ENCODE assay signal across 8 mouse cellular contexts in the genomic region with DNA sequence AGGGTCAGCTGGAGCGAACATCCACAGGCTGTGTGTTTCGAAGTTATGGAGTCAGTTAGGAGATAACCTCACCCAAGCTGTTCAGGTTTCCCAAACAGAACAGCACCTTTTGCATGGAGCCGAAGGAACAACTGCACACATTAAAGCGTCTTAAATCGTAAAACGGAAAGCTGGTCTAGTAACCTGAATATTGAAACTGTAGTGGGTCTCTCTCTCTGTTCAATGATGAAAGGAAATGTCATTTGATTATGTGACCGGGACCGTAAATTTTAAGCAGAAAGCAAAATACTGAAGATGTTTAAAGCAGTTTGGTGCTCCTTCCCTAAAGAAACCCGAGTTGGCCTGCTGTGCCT. TPM values are rescaled to one million over a fixed set of nuclear protein-coding genes. Genes with fewer than 3 reads are reported as not detected.
DNase-seq lines count a peak whose midpoint lies in the region; ATAC-seq and TF ChIP-seq lines count a peak whose summit lies in the region.

No protein-coding gene starts in this region.

- ATAC-seq in lung, embryonic 14.5 days (ENCODE audit: insufficient read depth): no peak
- no peak for ATAC-seq in embryonic facial prominence, embryonic 13.5 days (ENCODE audit: insufficient number of reproducible peaks, insufficient read depth, low FRiP score, low TSS enrichment, low read depth)
- ATAC-seq in intestine, postnatal 0 days: no peak

- H3K4me1 ChIP-seq in lung, embryonic 14.5 days (ENCODE audit: insufficient read depth): no peaks in the 10 kb centered on the region; the same call in 1 of the 2 replicates
- peaks cover 17% of the 10 kb centered on the region for H3K4me1 ChIP-seq in embryonic facial prominence, embryonic 13.5 days
- peaks cover 2% of the 10 kb centered on the region; the same call in 1 of the 2 replicates for H3K4me1 ChIP-seq in intestine, postnatal 0 days (replicated peaks; ENCODE audit: control insufficient read depth, insufficient read depth, low read length)
- peaks cover 4% of the 10 kb centered on the region for H3K4me1 ChIP-seq in olfactory bulb, adult 2 months (ENCODE audit: control insufficient read depth, insufficient read depth, low read length)

- peak overlapping the region; percentile 98 for H3K4me3 ChIP-seq in lung, embryonic 14.5 days (ENCODE audit: low read depth, low read length)
- peak overlapping the region; percentile 99 for H3K4me3 ChIP-seq in embryonic facial prominence, embryonic 13.5 days
- peak overlapping the region; percentile 100 for H3K4me3 ChIP-seq in intestine, postnatal 0 days (ENCODE audit: low read depth, low read length)
- peak overlapping the region; percentile 79 for H3K4me3 ChIP-seq in olfactory bulb, adult 2 months (ENCODE audit: insufficient read depth, low read depth, low read length)

- H3K27me3 ChIP-seq in lung, embryonic 14.5 days (ENCODE audit: insufficient read depth, low read length): no peaks in the 10 kb centered on the region
- no peaks in the 10 kb centered on the region for H3K27me3 ChIP-seq in embryonic facial prominence, embryonic 13.5 days
- no peaks in the 10 kb centered on the region for H3K27me3 ChIP-seq in intestine, postnatal 0 days (replicated peaks; ENCODE audit: control insufficient read depth, insufficient read depth, low read length)

- peak overlapping the region; percentile 98 for H3K9ac ChIP-seq in lung, embryonic 14.5 days
- peak overlapping the region; percentile 99 for H3K9ac ChIP-seq in embryonic facial prominence, embryonic 13.5 days
- H3K9ac ChIP-seq in intestine, postnatal 0 days (ENCODE audit: low read depth, low read length): peak overlapping the region; percentile 98

- H3K27ac ChIP-seq in lung, embryonic 14.5 days (ENCODE audit: low read depth): no peak overlapping the region
- H3K27ac ChIP-seq in embryonic facial prominence, embryonic 13.5 days: peak overlapping the region; percentile 98; the same call in 1 of the 2 replicates
- 0 out of 2 replicates have a peak overlapping the region, but pooled peaks have one; percentile 97 for H3K27ac ChIP-seq in intestine, postnatal 0 days (ENCODE audit: low read depth, low read length)
- H3K27ac ChIP-seq in olfactory bulb, adult 2 months (ENCODE audit: insufficient read depth, low read depth, low read length): no peak overlapping the region

- DNase-seq in lung, embryonic 14.5 days: peak; percentile 24
- DNase-seq in lung, postnatal 36 days: no peak
- no peak for DNase-seq in cerebellum, postnatal 4 days (ENCODE audit: low spot score in 2 of 2)
- DNase-seq in frontal cortex, adult 2 months (ENCODE audit: extremely low spot score in 1 of 2, low spot score in 1 of 2): no peak
- DNase-seq in cerebellum, adult 18-20 months: no peak

- TF ChIP-seq POLR2A in olfactory bulb, adult 2 months (IDR thresholded peaks at IDR 0.05; ENCODE audit: insufficient read depth, low read depth, low read length): no peak

- no peak for TF ChIP-seq CTCF in lung, embryonic 14.5 days (IDR thresholded peaks at IDR 0.05; ENCODE audit: low read depth)
- no peak for TF ChIP-seq CTCF in intestine, postnatal 0 days (IDR thresholded peaks at IDR 0.05; ENCODE audit: low read depth)
- no peak for TF ChIP-seq CTCF in olfactory bulb, adult 2 months (IDR thresholded peaks at IDR 0.05; ENCODE audit: insufficient read depth, low read depth, low read length)

- 12% methylated on average over 9 of the region's 9 CpGs for WGBS in lung, embryonic 14.5 days
- 11% methylated on average over 9 of the region's 9 CpGs for WGBS in embryonic facial prominence, embryonic 13.5 days
- 8% methylated on average over 9 of the region's 9 CpGs for WGBS in intestine, postnatal 0 days
- WGBS in olfactory bulb, adult 2 months: 1% methylated on average over 9 of the region's 9 CpGs

- H3K9me3 ChIP-seq in lung, embryonic 14.5 days (ENCODE audit: low read depth, low read length): no peaks in the 10 kb centered on the region
- no peaks in the 10 kb centered on the region for H3K9me3 ChIP-seq in embryonic facial prominence, embryonic 13.5 days
- no peaks in the 10 kb centered on the region for H3K9me3 ChIP-seq in intestine, postnatal 0 days (ENCODE audit: control insufficient read depth)

- H3K4me2 ChIP-seq in lung, embryonic 14.5 days: peak overlapping the region; percentile 70
- peak overlapping the region; percentile 77 for H3K4me2 ChIP-seq in embryonic facial prominence, embryonic 13.5 days
- peak overlapping the region; percentile 80 for H3K4me2 ChIP-seq in intestine, postnatal 0 days (replicated peaks; ENCODE audit: low read depth)

- H3K36me3 ChIP-seq in lung, embryonic 14.5 days (ENCODE audit: insufficient read depth): peaks cover 14% of the 10 kb centered on the region; the same call in 1 of the 2 replicates
- peaks cover 11% of the 10 kb centered on the region; the same call in 1 of the 2 replicates for H3K36me3 ChIP-seq in embryonic facial prominence, embryonic 13.5 days
- H3K36me3 ChIP-seq in intestine, postnatal 0 days (ENCODE audit: control insufficient read depth, insufficient read depth): peaks cover 5% of the 10 kb centered on the region

RNA-seq across cellular contexts. Expression of gene Ggps1, which starts 1.7 kb away (rescaled TPM):
- 50.3 and 50.7 TPM in 2 replicates for polyA plus RNA-seq in lung, embryonic 14.5 days (2014; fragmentation: Nextera tagmentation; extraction: Ambion mirVana)
- polyA plus RNA-seq in embryonic facial prominence, embryonic 13.5 days (2015; fragmentation: Nextera tagmentation; extraction: Ambion mirVana): 56.3 and 62.4 TPM in 2 replicates
- 31.5 and 32.2 TPM in 2 replicates for polyA plus RNA-seq in intestine, postnatal 0 days (2015; fragmentation: Nextera tagmentation; extraction: Ambion mirVana)
- polyA plus RNA-seq in olfactory bulb, adult 2 months (2012; ENCODE audit: insufficient read depth, insufficient read length, low replicate concordance, missing spikeins): 366 TPM in 1 of 2 replicates, not detected in the other
- polyA plus RNA-seq in frontal cortex, adult 2 months (2012; rRNA removed): 39.3 and 46.3 TPM in 2 replicates

RNA-seq across cellular contexts. Expression of gene Arid4b, which starts 2.0 kb away (rescaled TPM):
- polyA plus RNA-seq in lung, embryonic 14.5 days (2014; fragmentation: Nextera tagmentation; extraction: Ambion mirVana): 61.3 and 61.9 TPM in 2 replicates
- 105 and 106 TPM in 2 replicates for polyA plus RNA-seq in embryonic facial prominence, embryonic 13.5 days (2015; fragmentation: Nextera tagmentation; extraction: Ambion mirVana)
- polyA plus RNA-seq in intestine, postnatal 0 days (2015; fragmentation: Nextera tagmentation; extraction: Ambion mirVana): 25.6 and 34.3 TPM in 2 replicates
- polyA plus RNA-seq in olfactory bulb, adult 2 months (2012; ENCODE audit: insufficient read depth, insufficient read length, low replicate concordance, missing spikeins): not detected in 2 replicates
- polyA plus RNA-seq in frontal cortex, adult 2 months (2012; rRNA removed): 27.3 and 31.0 TPM in 2 replicates

RNA-seq across cellular contexts. Expression of gene Tbce, which starts 25.6 kb away (rescaled TPM):
- 51.9 and 54.7 TPM in 2 replicates for polyA plus RNA-seq in lung, embryonic 14.5 days (2014; fragmentation: Nextera tagmentation; extraction: Ambion mirVana)
- polyA plus RNA-seq in embryonic facial prominence, embryonic 13.5 days (2015; fragmentation: Nextera tagmentation; extraction: Ambion mirVana): 62.7 and 69.7 TPM in 2 replicates
- polyA plus RNA-seq in intestine, postnatal 0 days (2015; fragmentation: Nextera tagmentation; extraction: Ambion mirVana): 25.7 and 26.9 TPM in 2 replicates
- polyA plus RNA-seq in olfactory bulb, adult 2 months (2012; ENCODE audit: insufficient read depth, insufficient read length, low replicate concordance, missing spikeins): not detected in 2 replicates
- polyA plus RNA-seq in frontal cortex, adult 2 months (2012; rRNA removed): 201 and 213 TPM in 2 replicates

Comparison
In these comparisons a context has a peak if more than half of its experiments do, and no peak if none do; other contexts are left out.
1. H3K27ac ChIP-seq: peak in embryonic facial prominence, embryonic 13.5 days (single experiment) and intestine, postnatal 0 days (single experiment); none in lung, embryonic 14.5 days (single experiment) and olfactory bulb, adult 2 months (single experiment).
2. RNA of gene Tbce, which starts 25.6 kb away (polyA plus RNA-seq): 201 to 213 TPM in frontal cortex, adult 2 months, 62.7 to 69.7 TPM in embryonic facial prominence, embryonic 13.5 days, 51.9 to 54.7 TPM in lung, embryonic 14.5 days and 25.7 to 26.9 TPM in intestine, postnatal 0 days; not detected in olfactory bulb, adult 2 months; every median in the first group is over 10 times any median in the second.
3. Peak in every context shown above with its lines, with median percentiles within 50 percentile points of each other: H3K4me2 ChIP-seq, H3K4me3 ChIP-seq and H3K9ac ChIP-seq.